ENCODE assay signal across 8 mouse cellular contexts in the genomic region with DNA sequence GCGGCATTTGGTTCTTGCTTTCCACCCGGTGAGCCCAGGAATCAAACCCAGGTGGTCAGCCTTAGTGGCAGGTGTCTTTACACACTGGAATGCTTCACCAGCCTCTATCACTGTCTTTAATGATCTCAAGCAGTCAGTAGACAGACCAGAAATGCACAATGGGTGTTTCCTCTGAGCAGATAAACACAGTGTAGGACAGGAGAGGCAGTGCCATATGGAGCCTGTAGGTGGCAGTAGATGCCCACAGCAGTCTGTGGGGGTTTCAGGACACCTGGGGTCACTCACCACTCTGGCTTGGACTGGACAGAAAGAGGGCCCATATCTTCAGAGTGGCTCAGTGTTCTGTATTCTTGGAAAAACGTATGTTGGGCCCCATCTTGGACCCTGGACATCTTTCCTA.
DNase-seq lines count a peak whose midpoint lies in the region.

No protein-coding gene starts in this region.

- peak; percentile 33 for DNase-seq in layer of hippocampus, adult 11-12 months (ENCODE audit: low spot score)
- DNase-seq in layer of hippocampus, adult 9-11 months: no peak
- DNase-seq in NIH3T3 (ENCODE audit: low read depth): peak; percentile 49
- DNase-seq in cerebellum, postnatal 14 days: peak; percentile 48 to 63
- DNase-seq in heart, adult 8-10 months (ENCODE audit: low spot score): peak; percentile 56
- DNase-seq in layer of hippocampus, postnatal 10 days (ENCODE audit: low spot score in 2 of 2): peak; percentile 45 to 57
- peak; percentile 5 for DNase-seq in retina, postnatal 7 days (ENCODE audit: low read depth, low spot score)
- no peak for DNase-seq in urinary bladder, adult 18-20 months (ENCODE audit: low spot score in 2 of 2)

Comparison
In these comparisons a context has a peak if more than half of its experiments do, and no peak if none do; other contexts are left out.
1. DNase-seq: peak in layer of hippocampus, adult 11-12 months (single experiment), NIH3T3 (single experiment), cerebellum, postnatal 14 days (2 of 2), heart, adult 8-10 months (single experiment), layer of hippocampus, postnatal 10 days (2 of 2) and retina, postnatal 7 days (single experiment); none in layer of hippocampus, adult 9-11 months (single experiment) and urinary bladder, adult 18-20 months (0 of 2).